Mouse (Mus musculus) stomach, embryonic 14.5 days (tissue): ENCODE measurements around the gene Wdr38. TPM values are rescaled to one million over a fixed set of nuclear protein-coding genes. Genes with fewer than 3 reads are reported as not detected.

Experiments used
- ATAC-seq: fragments of 200-750 bp; cut with Nextera tagmentation; 2 replicates; pipeline ENCODE4 v1.8.0; 2017; ENCODE audit warnings: low read depth, moderate TSS enrichment; ENCODE audit not compliant: insufficient number of reproducible peaks, insufficient read depth, low FRiP score
- H3K27ac ChIP-seq: fragments of 300-500 bp; sonication (generic); 2 replicates; pipeline ENCODE4 v1.5.1; 2014; ENCODE audit warnings: mild to moderate bottlenecking, low read length, moderate library complexity, mixed read lengths
- H3K27me3 ChIP-seq: fragments of 300-500 bp; sonication (generic); 2 replicates; pipeline ENCODE4 v1.6.1; 2014; ENCODE audit warnings: low read length, control low read depth, mixed read lengths; ENCODE audit not compliant: control insufficient read depth, insufficient read depth
- H3K36me3 ChIP-seq: fragments of 300-500 bp; sonication (generic); 2 replicates; pipeline ENCODE4 v1.6.1; 2014; ENCODE audit warnings: mild to moderate bottlenecking, control low read depth, low read length, moderate library complexity, mixed read lengths; ENCODE audit not compliant: control insufficient read depth, insufficient read depth
- H3K4me1 ChIP-seq: fragments of 300-500 bp; sonication (generic); 2 replicates; pipeline ENCODE4 v1.6.1; 2014; ENCODE audit warnings: low read length, control low read depth, mixed read lengths; ENCODE audit not compliant: control insufficient read depth, insufficient read depth
- H3K4me2 ChIP-seq: fragments of 300-500 bp; sonication (generic); replicated peaks from 2 replicates; pipeline ENCODE4 v1.6.1; 2014; ENCODE audit warnings: low read depth, low read length, control low read depth
- H3K4me3 ChIP-seq: fragments of 300-500 bp; sonication (generic); 2 replicates; pipeline ENCODE4 v1.5.1; 2014; ENCODE audit warnings: low read depth, low read length, control low read depth
- H3K9ac ChIP-seq: fragments of 300-500 bp; sonication (generic); replicated peaks from 2 replicates; pipeline ENCODE4 v1.6.1; 2014; ENCODE audit warnings: low read depth, mild to moderate bottlenecking, control low read depth, low read length, moderate library complexity, mixed read lengths
- H3K9me3 ChIP-seq: fragments of 300-500 bp; sonication (generic); 2 replicates; pipeline ENCODE4 v1.6.1; 2016; ENCODE audit warnings: low read depth, low read length, control low read depth; ENCODE audit not compliant: control insufficient read depth
- WGBS: fragments of 180-500 bp; shearing (Covaris S2); extraction: QIAGEN DNeasy Blood & Tissue Kit; methylation state at CpG from one replicate; pipeline ENCODE4 v1.1.7; 2014; 5-methylcytosine and 5-hydroxymethylcytosine counted together
- polyA plus RNA-seq: library from polyadenylated mRNA; unstranded; fragments of >200 nt; fragmentation: Nextera tagmentation; extraction: Ambion mirVana; gene quantifications from 2 replicates; pipeline ENCODE4 v1.2.1, GENCODE M21; 2014

The Wdr38 gene
- polyA plus RNA-seq, 1 experiment from 2014 or later: 1.8 TPM

DNA sequence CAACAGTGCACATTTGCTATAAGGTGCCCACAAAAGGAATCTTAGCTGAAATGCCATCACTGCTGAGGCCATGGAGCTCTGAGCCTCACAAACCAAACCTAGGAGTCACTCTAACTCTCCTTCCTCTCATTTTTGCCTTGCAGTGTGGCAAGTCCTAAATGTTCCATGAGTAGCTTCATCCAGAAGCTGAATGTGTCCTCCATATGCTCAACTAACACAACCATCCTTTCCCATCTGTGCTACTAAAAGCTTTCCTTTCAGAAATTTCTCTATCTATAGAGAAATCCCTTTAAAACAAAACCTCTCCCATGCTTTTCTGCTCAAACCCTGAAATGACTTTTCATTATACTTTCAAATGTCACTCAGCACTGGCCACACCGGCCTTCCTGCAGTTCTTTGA is 34.3 kb downstream of the Wdr38 start:
- Histone ChIP-seq H3K27me3 (no peaks in the 10 kb centered on the region), H3K4me3 (no peak overlapping the region), H3K4me1 (no peaks in the 10 kb centered on the region), H3K27ac (no peak overlapping the region), H3K4me2 (no peak overlapping the region), H3K9me3 (no peaks in the 10 kb centered on the region), H3K9ac (no peak overlapping the region), H3K36me3 (peaks cover 42% of the 10 kb centered on the region)
- 96% methylated on average over 1 of the region's 1 CpGs for WGBS
- no peak for ATAC-seq

DNA sequence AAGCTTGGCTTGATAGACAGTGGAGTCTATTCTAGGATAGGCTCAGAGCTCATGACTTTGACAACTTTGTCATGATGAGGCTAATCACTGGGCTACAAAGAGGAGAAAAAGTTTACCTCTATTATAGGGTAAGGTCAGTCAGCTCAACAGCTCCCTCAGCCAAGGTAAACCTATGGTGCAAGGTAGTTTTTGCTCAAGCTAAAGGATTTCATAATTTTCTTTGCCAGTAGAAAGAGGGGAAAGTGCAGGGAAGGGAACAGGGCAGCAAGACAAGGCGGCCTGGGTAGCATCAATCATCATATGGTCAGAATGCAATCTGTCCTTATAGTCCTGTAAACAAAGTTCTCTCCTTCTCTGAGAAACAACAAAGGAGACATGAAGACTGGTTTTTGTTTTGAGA is 42.9 kb downstream of the Wdr38 start:
- H3K9me3 ChIP-seq: no peaks in the 10 kb centered on the region
- H3K4me2 ChIP-seq: no peak overlapping the region
- no peak overlapping the region for H3K27ac ChIP-seq
- H3K4me1 ChIP-seq: no peaks in the 10 kb centered on the region
- 79% methylated on average over 1 of the region's 1 CpGs for WGBS
- no peak overlapping the region for H3K9ac ChIP-seq
- peaks cover 37% of the 10 kb centered on the region for H3K36me3 ChIP-seq
- no peak for ATAC-seq
- no peak overlapping the region for H3K4me3 ChIP-seq
- H3K27me3 ChIP-seq: no peaks in the 10 kb centered on the region

DNA sequence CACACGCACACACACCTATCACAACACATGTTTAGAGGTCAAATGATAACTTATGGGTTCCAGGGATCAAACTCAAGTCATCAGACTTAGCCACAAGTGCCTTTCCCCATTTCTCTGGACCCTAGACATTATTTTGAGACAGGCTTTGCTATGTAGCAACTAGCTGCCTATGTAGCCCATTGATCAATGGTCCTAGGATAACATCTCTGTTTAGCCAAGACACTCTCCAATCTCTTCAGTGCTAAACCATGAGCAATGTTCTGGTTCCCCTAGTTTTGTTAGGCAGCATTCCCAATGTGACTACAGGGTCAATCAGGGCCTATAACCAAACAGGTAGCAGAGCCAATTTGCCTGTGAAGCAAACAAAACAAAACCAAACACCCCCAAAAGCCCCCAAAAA is 51.2 kb downstream of the Wdr38 start:
- WGBS: 98% methylated on average over 1 of the region's 1 CpGs
- no peak overlapping the region for H3K4me2 ChIP-seq
- H3K9ac ChIP-seq: no peak overlapping the region
- ATAC-seq: no peak
- no peaks in the 10 kb centered on the region for H3K27me3 ChIP-seq
- H3K4me3 ChIP-seq: no peak overlapping the region
- no peak overlapping the region for H3K27ac ChIP-seq
- no peaks in the 10 kb centered on the region for H3K9me3 ChIP-seq
- H3K36me3 ChIP-seq: peaks cover 39% of the 10 kb centered on the region; the same call in 1 of the 2 replicates
- no peaks in the 10 kb centered on the region for H3K4me1 ChIP-seq

Other genes with a start within 250 kb of the Wdr38 start
- 2.6 and 3.3 TPM in 2 replicates for gene Nr6a1, start 69.8 kb upstream of the Wdr38 start, polyA plus RNA-seq
- gene Olfml2a, start 65.5 kb upstream of the Wdr38 start, polyA plus RNA-seq: 3.5 and 3.6 TPM in 2 replicates
- gene Arpc5l, start 7.9 kb downstream of the Wdr38 start, polyA plus RNA-seq: 119 and 124 TPM in 2 replicates
- 1,103 and 1,116 TPM in 2 replicates for gene Rpl35, start 8.1 kb downstream of the Wdr38 start, polyA plus RNA-seq
- gene Golga1, start 68.1 kb downstream of the Wdr38 start, polyA plus RNA-seq: 36.1 and 38.6 TPM in 2 replicates
- gene Scai, start 193.3 kb downstream of the Wdr38 start, polyA plus RNA-seq: 12.1 and 16.6 TPM in 2 replicates
- gene Ppp6c, start 229.0 kb downstream of the Wdr38 start, polyA plus RNA-seq: 70.4 and 82.7 TPM in 2 replicates